8 mouse cellular contexts compared by ENCODE assay signal in genomic region chr19:36904211-36905007, GRCm38 (mm10). TPM values are rescaled to one million over a fixed set of nuclear protein-coding genes. Genes with fewer than 3 reads are reported as not detected.
DNase-seq lines count a peak whose midpoint lies in the region; ATAC-seq and TF ChIP-seq lines count a peak whose summit lies in the region.

No protein-coding gene starts in this region.

- H3K4me3 ChIP-seq in lung, adult 2 months (replicated peaks; ENCODE audit: extremely low read depth, low read depth, low read length) = peak overlapping the region; percentile 52
- peak overlapping the region; percentile 63 for H3K4me3 ChIP-seq in forebrain, embryonic 16.5 days (replicated peaks; ENCODE audit: low read length)
- H3K4me3 ChIP-seq in intestine, embryonic 15.5 days (replicated peaks) = peak overlapping the region; percentile 59
- H3K4me3 ChIP-seq in liver, embryonic 11.5 days (ENCODE audit: low read depth, low read length) = peak overlapping the region; percentile 61
- peak overlapping the region; percentile 48 for H3K4me3 ChIP-seq in neural tube, embryonic 13.5 days

- no peak for TF ChIP-seq POLR2A in lung, adult 2 months (IDR thresholded peaks at IDR 0.05; ENCODE audit: borderline replicate concordance, extremely low read depth, low read depth, low read length)

- peak; percentile 46 for DNase-seq in lung, adult 2 months
- DNase-seq in lung, postnatal 36 days = no peak
- DNase-seq in brain, embryonic 18.5 days (ENCODE audit: low read depth, low spot score) = peak; percentile 60
- DNase-seq in liver, embryonic 11.5 days (ENCODE audit: low spot score) = peak; percentile 76
- DNase-seq in T-cell, adult 2 months (ENCODE audit: low spot score) = no peak

- no peak for TF ChIP-seq CTCF in lung, adult 2 months (IDR thresholded peaks at IDR 0.05; ENCODE audit: insufficient read depth, low read length)

- no peaks in the 10 kb centered on the region for H3K4me1 ChIP-seq in lung, adult 2 months (ENCODE audit: control insufficient read depth, insufficient read depth, low read length)
- peaks cover 14% of the 10 kb centered on the region for H3K4me1 ChIP-seq in forebrain, embryonic 16.5 days (replicated peaks; ENCODE audit: control insufficient read depth, insufficient read depth, low read length)
- H3K4me1 ChIP-seq in intestine, embryonic 15.5 days (replicated peaks) = no peaks in the 10 kb centered on the region
- H3K4me1 ChIP-seq in liver, embryonic 11.5 days (replicated peaks; ENCODE audit: control insufficient read depth, insufficient read depth, low read length) = no peaks in the 10 kb centered on the region
- H3K4me1 ChIP-seq in neural tube, embryonic 13.5 days (replicated peaks) = peaks cover 15% of the 10 kb centered on the region

- ATAC-seq in forebrain, embryonic 16.5 days = peak; percentile 89
- peak; percentile 74 for ATAC-seq in intestine, embryonic 15.5 days
- peak; percentile 69 for ATAC-seq in liver, embryonic 11.5 days (replicated peaks; ENCODE audit: low FRiP score)
- ATAC-seq in neural tube, embryonic 13.5 days (ENCODE audit: low read depth) = peak; percentile 91

- peak overlapping the region; percentile 93 for H3K4me2 ChIP-seq in forebrain, embryonic 16.5 days (ENCODE audit: low read length)
- H3K4me2 ChIP-seq in intestine, embryonic 15.5 days (replicated peaks) = peak overlapping the region; percentile 97
- H3K4me2 ChIP-seq in liver, embryonic 11.5 days = peak overlapping the region; percentile 94
- peak overlapping the region; percentile 66 for H3K4me2 ChIP-seq in neural tube, embryonic 13.5 days

- WGBS in lung, adult 2 months = 3% methylated on average over 41 of the region's 41 CpGs
- 1% methylated on average over 41 of the region's 41 CpGs for WGBS in forebrain, embryonic 16.5 days
- WGBS in intestine, embryonic 15.5 days = 2% methylated on average over 41 of the region's 41 CpGs
- 3% methylated on average over 41 of the region's 41 CpGs for WGBS in liver, embryonic 11.5 days
- 2% methylated on average over 41 of the region's 41 CpGs for WGBS in neural tube, embryonic 13.5 days

- H3K27me3 ChIP-seq in forebrain, embryonic 16.5 days (replicated peaks; ENCODE audit: control insufficient read depth, insufficient read depth, low read length) = no peaks in the 10 kb centered on the region
- no peaks in the 10 kb centered on the region for H3K27me3 ChIP-seq in intestine, embryonic 15.5 days (replicated peaks)
- no peaks in the 10 kb centered on the region for H3K27me3 ChIP-seq in liver, embryonic 11.5 days (replicated peaks; ENCODE audit: control insufficient read depth, insufficient read depth, low read length)
- H3K27me3 ChIP-seq in neural tube, embryonic 13.5 days = no peaks in the 10 kb centered on the region; the same call in 1 of the 2 replicates

- peak overlapping the region; percentile 59 for H3K27ac ChIP-seq in forebrain, embryonic 16.5 days (ENCODE audit: low read length)
- no peak overlapping the region for H3K27ac ChIP-seq in intestine, embryonic 15.5 days
- 0 out of 2 replicates have a peak overlapping the region, but pooled peaks have one; percentile 22 for H3K27ac ChIP-seq in liver, embryonic 11.5 days (ENCODE audit: low read depth, low read length)
- peak overlapping the region; percentile 75 for H3K27ac ChIP-seq in neural tube, embryonic 13.5 days (replicated peaks)

- H3K9me3 ChIP-seq in forebrain, embryonic 16.5 days (ENCODE audit: control insufficient read depth, low read length) = no peaks in the 10 kb centered on the region
- H3K9me3 ChIP-seq in intestine, embryonic 15.5 days = no peaks in the 10 kb centered on the region
- no peaks in the 10 kb centered on the region for H3K9me3 ChIP-seq in liver, embryonic 11.5 days (ENCODE audit: control insufficient read depth, low read length)
- H3K9me3 ChIP-seq in neural tube, embryonic 13.5 days = no peaks in the 10 kb centered on the region

- peak overlapping the region; percentile 88 for H3K9ac ChIP-seq in forebrain, embryonic 16.5 days (replicated peaks; ENCODE audit: low read depth, low read length)
- H3K9ac ChIP-seq in intestine, embryonic 15.5 days = peak overlapping the region; percentile 60
- peak overlapping the region; percentile 58 for H3K9ac ChIP-seq in liver, embryonic 11.5 days (ENCODE audit: low read depth, low read length)
- H3K9ac ChIP-seq in neural tube, embryonic 13.5 days = peak overlapping the region; percentile 73

- H3K36me3 ChIP-seq in forebrain, embryonic 16.5 days (ENCODE audit: control insufficient read depth, insufficient read depth) = no peaks in the 10 kb centered on the region
- no peaks in the 10 kb centered on the region for H3K36me3 ChIP-seq in intestine, embryonic 15.5 days
- no peaks in the 10 kb centered on the region for H3K36me3 ChIP-seq in liver, embryonic 11.5 days (ENCODE audit: control insufficient read depth, insufficient read depth, low read length)
- H3K36me3 ChIP-seq in neural tube, embryonic 13.5 days = no peaks in the 10 kb centered on the region

RNA-seq across cellular contexts. Expression of gene Fgfbp3, which starts 15.0 kb away (rescaled TPM):
- polyA plus RNA-seq in lung, adult 2 months (2012; rRNA removed) = 5.5 and 11.0 TPM in 2 replicates
- polyA plus RNA-seq in forebrain, embryonic 16.5 days (2015; fragmentation: Nextera tagmentation; extraction: Ambion mirVana) = 26.3 and 29.3 TPM in 2 replicates
- polyA plus RNA-seq in intestine, embryonic 15.5 days (2015; fragmentation: Nextera tagmentation; extraction: Ambion mirVana) = 4.2 and 5.0 TPM in 2 replicates
- 3.0 and 3.1 TPM in 2 replicates for polyA plus RNA-seq in liver, embryonic 11.5 days (2014; fragmentation: Nextera tagmentation; extraction: Ambion mirVana)
- 110 and 124 TPM in 2 replicates for polyA plus RNA-seq in neural tube, embryonic 13.5 days (2015; fragmentation: Nextera tagmentation; extraction: Ambion mirVana)

RNA-seq across cellular contexts. Expression of gene Btaf1, which starts 21.5 kb away (rescaled TPM):
- 4.6 and 6.3 TPM in 2 replicates for polyA plus RNA-seq in lung, adult 2 months (2012; rRNA removed)
- 12.3 TPM in 2 replicates for polyA plus RNA-seq in forebrain, embryonic 16.5 days (2015; fragmentation: Nextera tagmentation; extraction: Ambion mirVana)
- 8.3 and 9.1 TPM in 2 replicates for polyA plus RNA-seq in intestine, embryonic 15.5 days (2015; fragmentation: Nextera tagmentation; extraction: Ambion mirVana)
- 29.9 and 32.4 TPM in 2 replicates for polyA plus RNA-seq in liver, embryonic 11.5 days (2014; fragmentation: Nextera tagmentation; extraction: Ambion mirVana)
- 8.7 and 11.2 TPM in 2 replicates for polyA plus RNA-seq in neural tube, embryonic 13.5 days (2015; fragmentation: Nextera tagmentation; extraction: Ambion mirVana)

Comparison
In these comparisons a context has a peak if more than half of its experiments do, and no peak if none do; other contexts are left out.
1. DNase-seq: peak in lung, adult 2 months (single experiment), brain, embryonic 18.5 days (single experiment) and liver, embryonic 11.5 days (single experiment); none in lung, postnatal 36 days (single experiment) and T-cell, adult 2 months (single experiment).
2. Peak in every context shown above with its lines, with median percentiles within 50 percentile points of each other: H3K4me3 ChIP-seq, ATAC-seq, H3K4me2 ChIP-seq and H3K9ac ChIP-seq.